Mouse (Mus musculus): ENCODE data around the gene Ormdl3. TPM values are rescaled to one million over a fixed set of nuclear protein-coding genes. Genes with fewer than 3 reads are reported as not detected.

The Ormdl3 gene
- polyA plus RNA-seq, 1 experiment from 2014 or later: 36.6 TPM

GRCm38 (mm10) chr11:98595473-98595872 lies 8.3 kb upstream of the Ormdl3 start:
- Histone ChIP-seq H3K27ac (ENCODE audit: low read length) (no peak overlapping the region), H3K36me3 (ENCODE audit: control insufficient read depth, insufficient read depth) (no peaks in the 10 kb centered on the region), H3K9ac (ENCODE audit: low read depth, low read length) (no peak overlapping the region), H3K9me3 (replicated peaks; ENCODE audit: control insufficient read depth, low read length) (no peaks in the 10 kb centered on the region), H3K4me2 (ENCODE audit: low read depth, low read length) (no peak overlapping the region), H3K4me3 (ENCODE audit: low read depth, low read length) (no peak overlapping the region), H3K27me3 (ENCODE audit: control insufficient read depth, insufficient read depth, low read depth, low read length) (peaks cover 31% of the 10 kb centered on the region), H3K4me1 (ENCODE audit: control insufficient read depth, low read depth, low read length) (peaks cover 6% of the 10 kb centered on the region)
- no peak for ATAC-seq (ENCODE audit: low read depth)
- 50% methylated on average over 10 of the region's 10 CpGs for WGBS (ENCODE audit: insufficient replicate concordance)

GRCm38 (mm10) chr11:98595021-98595420 lies 7.9 kb upstream of the Ormdl3 start:
- no peak overlapping the region for H3K4me3 ChIP-seq (ENCODE audit: low read depth, low read length)
- H3K9me3 ChIP-seq (replicated peaks; ENCODE audit: control insufficient read depth, low read length): no peaks in the 10 kb centered on the region
- peaks cover 26% of the 10 kb centered on the region for H3K27me3 ChIP-seq (ENCODE audit: control insufficient read depth, insufficient read depth, low read depth, low read length)
- H3K4me2 ChIP-seq (ENCODE audit: low read depth, low read length): no peak overlapping the region
- H3K4me1 ChIP-seq (ENCODE audit: control insufficient read depth, low read depth, low read length): peaks cover 6% of the 10 kb centered on the region
- no peak overlapping the region for H3K27ac ChIP-seq (ENCODE audit: low read length)
- H3K36me3 ChIP-seq (ENCODE audit: control insufficient read depth, insufficient read depth): no peaks in the 10 kb centered on the region
- H3K9ac ChIP-seq (ENCODE audit: low read depth, low read length): no peak overlapping the region
- 48% methylated on average over 6 of the region's 6 CpGs for WGBS (ENCODE audit: insufficient replicate concordance)
- no peak for ATAC-seq (ENCODE audit: low read depth)

- ATAC-seq (ENCODE audit: low read depth): no peak
- WGBS (ENCODE audit: insufficient replicate concordance): 72% methylated on average over 19 of the region's 19 CpGs
Observed at GRCm38 (mm10) chr11:98590548-98591445, 3.6 kb upstream of the Ormdl3 start.

GRCm38 (mm10) chr11:98589306-98589705 lies 2.1 kb upstream of the Ormdl3 start:
- Histone ChIP-seq H3K4me2 (ENCODE audit: low read depth, low read length) (peak overlapping the region; percentile 82; the same call in 1 of the 2 replicates), H3K36me3 (ENCODE audit: control insufficient read depth, insufficient read depth) (no peaks in the 10 kb centered on the region), H3K9me3 (replicated peaks; ENCODE audit: control insufficient read depth, low read length) (no peaks in the 10 kb centered on the region), H3K27me3 (ENCODE audit: control insufficient read depth, insufficient read depth, low read depth, low read length) (peaks cover 3% of the 10 kb centered on the region; the same call in 1 of the 2 replicates), H3K4me3 (ENCODE audit: low read depth, low read length) (no peak overlapping the region), H3K9ac (ENCODE audit: low read depth, low read length) (0 out of 2 replicates have a peak overlapping the region, but pooled peaks have one; percentile 9), H3K27ac (ENCODE audit: low read length) (peak overlapping the region; percentile 93), H3K4me1 (ENCODE audit: control insufficient read depth, low read depth, low read length) (peaks cover 50% of the 10 kb centered on the region)
- 51% methylated on average over 8 of the region's 8 CpGs for WGBS (ENCODE audit: insufficient replicate concordance)
- ATAC-seq (ENCODE audit: low read depth): no peak

More at GRCm38 (mm10) chr11:98590548-98591445, 3.6 kb upstream of the Ormdl3 start:
- Histone ChIP-seq H3K27ac (ENCODE audit: low read length) (0 out of 2 replicates have a peak overlapping the region, but pooled peaks have one; percentile 6), H3K27me3 (ENCODE audit: control insufficient read depth, insufficient read depth, low read depth, low read length) (peaks cover 3% of the 10 kb centered on the region), H3K9me3 (replicated peaks; ENCODE audit: control insufficient read depth, low read length) (no peaks in the 10 kb centered on the region), H3K36me3 (ENCODE audit: control insufficient read depth, insufficient read depth) (no peaks in the 10 kb centered on the region), H3K4me2 (ENCODE audit: low read depth, low read length) (no peak overlapping the region), H3K9ac (ENCODE audit: low read depth, low read length) (no peak overlapping the region), H3K4me3 (ENCODE audit: low read depth, low read length) (no peak overlapping the region), H3K4me1 (ENCODE audit: control insufficient read depth, low read depth, low read length) (peaks cover 35% of the 10 kb centered on the region)

GRCm38 (mm10) chr11:98588833-98589281 lies 1.7 kb upstream of the Ormdl3 start:
- H3K27me3 ChIP-seq (ENCODE audit: control insufficient read depth, insufficient read depth, low read depth, low read length): no peaks in the 10 kb centered on the region; the same call in 1 of the 2 replicates
- peak overlapping the region; percentile 82 for H3K4me2 ChIP-seq (ENCODE audit: low read depth, low read length)
- 45% methylated on average over 6 of the region's 6 CpGs for WGBS (ENCODE audit: insufficient replicate concordance)
- ATAC-seq (ENCODE audit: low read depth): no peak
- H3K4me3 ChIP-seq (ENCODE audit: low read depth, low read length): peak overlapping the region; percentile 44; the same call in 1 of the 2 replicates
- peaks cover 54% of the 10 kb centered on the region for H3K4me1 ChIP-seq (ENCODE audit: control insufficient read depth, low read depth, low read length)
- peak overlapping the region; percentile 93 for H3K27ac ChIP-seq (ENCODE audit: low read length)
- H3K36me3 ChIP-seq (ENCODE audit: control insufficient read depth, insufficient read depth): no peaks in the 10 kb centered on the region
- H3K9ac ChIP-seq (ENCODE audit: low read depth, low read length): peak overlapping the region; percentile 64
- H3K9me3 ChIP-seq (replicated peaks; ENCODE audit: control insufficient read depth, low read length): no peaks in the 10 kb centered on the region

GRCm38 (mm10) chr11:98587684-98588546 lies 747 bp upstream of the Ormdl3 start:
- peaks cover 62% of the 10 kb centered on the region for H3K4me1 ChIP-seq (ENCODE audit: control insufficient read depth, low read depth, low read length)
- 7% methylated on average over 20 of the region's 20 CpGs for WGBS (ENCODE audit: insufficient replicate concordance)
- H3K9me3 ChIP-seq (replicated peaks; ENCODE audit: control insufficient read depth, low read length): no peaks in the 10 kb centered on the region

GRCm38 (mm10) chr11:98586087-98586891 lies 879 bp downstream of the Ormdl3 start:
- H3K9me3 ChIP-seq (replicated peaks; ENCODE audit: control insufficient read depth, low read length): no peaks in the 10 kb centered on the region
- peak overlapping the region; percentile 86 for H3K4me2 ChIP-seq (ENCODE audit: low read depth, low read length)
- no peaks in the 10 kb centered on the region for H3K36me3 ChIP-seq (ENCODE audit: control insufficient read depth, insufficient read depth)
- WGBS (ENCODE audit: insufficient replicate concordance): 1% methylated on average over 22 of the region's 22 CpGs
- H3K27me3 ChIP-seq (ENCODE audit: control insufficient read depth, insufficient read depth, low read depth, low read length): no peaks in the 10 kb centered on the region; the same call in 1 of the 2 replicates
- ATAC-seq (ENCODE audit: low read depth): no peak
- peak overlapping the region; percentile 89 for H3K4me3 ChIP-seq (ENCODE audit: low read depth, low read length)
- peak overlapping the region; percentile 93 for H3K27ac ChIP-seq (ENCODE audit: low read length)
- peak overlapping the region; percentile 94 for H3K9ac ChIP-seq (ENCODE audit: low read depth, low read length)
- H3K4me1 ChIP-seq (ENCODE audit: control insufficient read depth, low read depth, low read length): peaks cover 72% of the 10 kb centered on the region

More at GRCm38 (mm10) chr11:98587684-98588546, 747 bp upstream of the Ormdl3 start:
- Histone ChIP-seq H3K27me3 (ENCODE audit: control insufficient read depth, insufficient read depth, low read depth, low read length) (no peaks in the 10 kb centered on the region; the same call in 1 of the 2 replicates), H3K4me2 (ENCODE audit: low read depth, low read length) (peak overlapping the region; percentile 82), H3K4me3 (ENCODE audit: low read depth, low read length) (peak overlapping the region; percentile 89), H3K36me3 (ENCODE audit: control insufficient read depth, insufficient read depth) (no peaks in the 10 kb centered on the region), H3K9ac (ENCODE audit: low read depth, low read length) (peak overlapping the region; percentile 94), H3K27ac (ENCODE audit: low read length) (peak overlapping the region; percentile 93)
- ATAC-seq (ENCODE audit: low read depth): peak; percentile 60

GRCm38 (mm10) chr11:98584629-98585177 lies 2.5 kb downstream of the Ormdl3 start:
- H3K27ac ChIP-seq (ENCODE audit: low read length): peak overlapping the region; percentile 99
- H3K27me3 ChIP-seq (ENCODE audit: control insufficient read depth, insufficient read depth, low read depth, low read length): no peaks in the 10 kb centered on the region
- 81% methylated on average over 6 of the region's 6 CpGs for WGBS (ENCODE audit: insufficient replicate concordance)
- H3K9me3 ChIP-seq (replicated peaks; ENCODE audit: control insufficient read depth, low read length): no peaks in the 10 kb centered on the region
- H3K36me3 ChIP-seq (ENCODE audit: control insufficient read depth, insufficient read depth): no peaks in the 10 kb centered on the region
- H3K4me1 ChIP-seq (ENCODE audit: control insufficient read depth, low read depth, low read length): peaks cover 88% of the 10 kb centered on the region
- peak overlapping the region; percentile 89 for H3K4me3 ChIP-seq (ENCODE audit: low read depth, low read length)
- H3K9ac ChIP-seq (ENCODE audit: low read depth, low read length): peak overlapping the region; percentile 94
- ATAC-seq (ENCODE audit: low read depth): no peak
- peak overlapping the region; percentile 86 for H3K4me2 ChIP-seq (ENCODE audit: low read depth, low read length)

All from liver, embryonic 16.5 days (tissue).